Mouse (Mus musculus) heart, postnatal 0 days (tissue): ENCODE results near the gene Chit1. TPM values are rescaled to one million over a fixed set of nuclear protein-coding genes. Genes with fewer than 3 reads are reported as not detected.

Experiments
- ATAC-seq: fragments of 200-750 bp; cut with Nextera tagmentation; 2 replicates; pipeline ENCODE4 v1.8.0; 2017; ENCODE audit warnings: low read depth, moderate number of reproducible peaks, moderate library complexity; ENCODE audit not compliant: insufficient read depth
- DNase-seq: peaks from one replicate; pipeline ENCODE4 v3.0.0-alpha.2; 2016; ENCODE audit warnings: low spot score
- H3K27ac ChIP-seq: fragments of 300-500 bp; sonication (generic); 2 replicates; pipeline ENCODE4 v1.5.1; 2014; ENCODE audit warnings: low read depth, mild to moderate bottlenecking
- H3K27me3 ChIP-seq: fragments of 300-500 bp; sonication (generic); 2 replicates; pipeline ENCODE4 v1.6.1; 2014; ENCODE audit warnings: low read length, mixed read lengths; ENCODE audit not compliant: control insufficient read depth, insufficient read depth
- H3K36me3 ChIP-seq: fragments of 300-500 bp; sonication (generic); replicated peaks from 2 replicates; pipeline ENCODE4 v1.6.1; 2014; ENCODE audit warnings: low read length, mixed read lengths; ENCODE audit not compliant: control insufficient read depth, insufficient read depth
- H3K4me1 ChIP-seq: fragments of 300-500 bp; sonication (generic); 2 replicates; pipeline ENCODE4 v1.6.1; 2014; ENCODE audit warnings: antibody characterized with exemption; ENCODE audit not compliant: control insufficient read depth, insufficient read depth
- H3K4me2 ChIP-seq: fragments of 300-500 bp; sonication (generic); 2 replicates; pipeline ENCODE4 v1.6.1; 2014; ENCODE audit warnings: low read depth, mild to moderate bottlenecking, low read length, moderate library complexity
- H3K4me3 ChIP-seq: fragments of 300-500 bp; sonication (generic); 2 replicates; pipeline ENCODE4 v1.5.1; 2014; ENCODE audit warnings: low read depth, low read length
- H3K9ac ChIP-seq: fragments of 300-500 bp; sonication (generic); replicated peaks from 2 replicates; pipeline ENCODE4 v1.6.1; 2014; ENCODE audit warnings: low read depth, low read length, mixed read lengths
- H3K9me3 ChIP-seq: fragments of 300-500 bp; sonication (generic); replicated peaks from 2 replicates; pipeline ENCODE4 v1.6.1; 2016; ENCODE audit warnings: low read length; ENCODE audit not compliant: control insufficient read depth
- CTCF ChIP-seq: IDR thresholded peaks from 2 replicates; pipeline ENCODE4 v1.5.1; 2016; ENCODE audit warnings: antibody characterized with exemption, control low read depth, low read depth
- EP300 ChIP-seq: IDR thresholded peaks from 2 replicates; pipeline ENCODE4 v1.6.1; 2016; ENCODE audit warnings: antibody characterized with exemption, low read depth
- WGBS: fragments of 180-500 bp; shearing (Covaris S2); extraction: QIAGEN DNeasy Blood & Tissue Kit; methylation state at CpG from one replicate; pipeline ENCODE4 v1.1.7; 2014; 5-methylcytosine and 5-hydroxymethylcytosine counted together
- polyA plus RNA-seq: library from polyadenylated mRNA; unstranded; fragments of >200 nt; fragmentation: Nextera tagmentation; extraction: Ambion mirVana; gene quantifications from 2 replicates; pipeline ENCODE4 v1.2.1, GENCODE M21; 2015
- total RNA-seq: library from RNA; depleted of rRNA; stranded (reverse); fragments of >200 nt; gene quantifications from 2 replicates; pipeline ENCODE4 v1.2.3, GENCODE M21; 2014; ENCODE audit warnings: low replicate concordance

The Chit1 gene
- total and polyA plus RNA-seq, 2 experiments from 2014 or later, result 0.19 to 0.76 TPM

DNA sequence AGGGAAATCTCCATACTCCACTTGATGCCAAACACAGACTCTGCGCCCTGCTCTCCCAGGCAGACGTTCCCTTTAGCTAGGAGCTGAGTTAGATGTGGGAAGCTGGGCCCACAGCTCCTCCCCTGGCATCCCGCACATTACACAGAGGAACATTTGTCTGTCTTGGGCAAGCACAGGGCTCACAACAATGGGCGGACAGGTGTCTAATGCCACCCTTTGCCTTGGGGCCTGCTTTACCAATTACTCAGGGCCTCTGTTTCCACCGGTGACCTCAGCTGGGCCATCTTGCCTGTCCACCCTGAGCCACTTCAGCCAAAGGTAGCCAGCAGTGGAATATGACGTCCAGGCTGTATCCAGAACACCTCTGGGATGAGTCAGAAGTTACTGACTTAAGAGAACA lies 50.4 kb downstream of the Chit1 start:
- 74% methylated on average over 6 of the region's 6 CpGs for WGBS
- no peak overlapping the region for H3K27ac ChIP-seq
- no peaks in the 10 kb centered on the region for H3K9me3 ChIP-seq
- ATAC-seq (no peak), DNase-seq (no peak)
- H3K4me2 ChIP-seq, result no peak overlapping the region
- no peaks in the 10 kb centered on the region for H3K36me3 ChIP-seq
- no peak overlapping the region; the same call in 1 of the 2 replicates for H3K9ac ChIP-seq
- no peak for TF ChIP-seq EP300
- no peak for TF ChIP-seq CTCF
- H3K4me3 ChIP-seq, result no peak overlapping the region
- no peaks in the 10 kb centered on the region for H3K27me3 ChIP-seq
- no peaks in the 10 kb centered on the region for H3K4me1 ChIP-seq

- ATAC-seq (no peak), DNase-seq (no peak)
- Histone ChIP-seq H3K9ac (no peak overlapping the region), H3K4me3 (no peak overlapping the region), H3K4me2 (no peak overlapping the region), H3K36me3 (no peaks in the 10 kb centered on the region), H3K27ac (no peak overlapping the region), H3K4me1 (peaks cover 2% of the 10 kb centered on the region; the same call in 1 of the 2 replicates), H3K27me3 (no peaks in the 10 kb centered on the region), H3K9me3 (no peaks in the 10 kb centered on the region)
- 88% methylated on average over 6 of the region's 6 CpGs for WGBS
- TF ChIP-seq EP300 (no peak), CTCF (no peak)
These were observed 51.6 kb downstream of the Chit1 start for GRCm38 (mm10) chr1:134162510-134163225.

GRCm38 (mm10) chr1:134163476-134163875 lies 52.4 kb downstream of the Chit1 start:
- peaks cover 10% of the 10 kb centered on the region; the same call in 1 of the 2 replicates for H3K4me1 ChIP-seq
- H3K27me3 ChIP-seq, result no peaks in the 10 kb centered on the region
- ATAC-seq (no peak), DNase-seq (no peak)
- H3K36me3 ChIP-seq, result no peaks in the 10 kb centered on the region
- no peak overlapping the region for H3K4me3 ChIP-seq
- H3K4me2 ChIP-seq, result no peak overlapping the region
- no peak overlapping the region for H3K9ac ChIP-seq
- H3K9me3 ChIP-seq, result no peaks in the 10 kb centered on the region
- WGBS, result 93% methylated on average over 7 of the region's 7 CpGs
- H3K27ac ChIP-seq, result no peak overlapping the region
- TF ChIP-seq EP300 (no peak), CTCF (no peak)

DNA sequence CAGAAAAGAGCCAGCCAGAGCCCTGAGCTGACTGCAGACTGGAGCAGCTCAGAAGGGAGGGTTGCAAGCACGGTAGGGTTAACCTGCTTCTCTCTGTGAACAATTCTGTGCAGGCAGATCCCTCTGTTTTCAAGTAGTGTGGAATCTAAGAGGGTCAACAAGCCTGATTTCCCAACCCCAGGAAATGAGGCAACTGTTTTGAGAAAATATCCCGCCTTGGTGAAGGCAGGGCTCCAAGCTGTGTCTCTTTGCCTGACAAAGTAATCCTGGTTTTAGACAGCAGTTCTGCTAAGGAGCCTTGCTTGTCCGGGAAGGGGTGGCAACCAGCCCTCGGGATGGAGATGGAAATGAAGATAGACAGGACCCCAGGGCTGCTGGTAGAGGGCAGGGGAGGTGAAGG lies 53.4 kb downstream of the Chit1 start:
- Histone ChIP-seq H3K9ac (no peak overlapping the region), H3K4me3 (no peak overlapping the region), H3K4me1 (peaks cover 10% of the 10 kb centered on the region; the same call in 1 of the 2 replicates), H3K9me3 (no peaks in the 10 kb centered on the region), H3K4me2 (no peak overlapping the region), H3K27me3 (no peaks in the 10 kb centered on the region), H3K27ac (no peak overlapping the region), H3K36me3 (no peaks in the 10 kb centered on the region)
- ATAC-seq, result no peak
- DNase-seq, result no peak
- TF ChIP-seq EP300 (no peak), CTCF (no peak)
- 63% methylated on average over 4 of the region's 4 CpGs for WGBS

- 93% methylated on average over 3 of the region's 3 CpGs for WGBS
- Histone ChIP-seq H3K36me3 (no peaks in the 10 kb centered on the region), H3K27ac (no peak overlapping the region), H3K4me2 (no peak overlapping the region), H3K27me3 (no peaks in the 10 kb centered on the region), H3K4me3 (no peak overlapping the region), H3K4me1 (peaks cover 10% of the 10 kb centered on the region; the same call in 1 of the 2 replicates), H3K9me3 (no peaks in the 10 kb centered on the region), H3K9ac (no peak overlapping the region)
- no peak for DNase-seq
- no peak for ATAC-seq
- TF ChIP-seq CTCF, result no peak
- TF ChIP-seq EP300, result no peak
These were observed 55.5 kb downstream of the Chit1 start for GRCm38 (mm10) chr1:134166547-134166946.
